Mouse (Mus musculus): ENCODE data around the gene Kcnh6. TPM values are rescaled to one million over a fixed set of nuclear protein-coding genes. Genes with fewer than 3 reads are reported as not detected.
A peak's percentile ranks its signal among the peaks of the same experiment; 100 is the strongest.

Gene Kcnh6
- polyA plus RNA-seq, 1 experiment: 4.3 TPM

GRCm38 (mm10) chr11:106004576-106004975, 3.3 kb upstream of the Kcnh6 start:
- TF ChIP-seq POLR2A (IDR thresholded peaks at IDR 0.05; ENCODE audit: control insufficient read depth, extremely low read depth, insufficient read depth, low read length, poor library complexity) (no peak), CTCF (IDR thresholded peaks at IDR 0.05; ENCODE audit: borderline replicate concordance, control insufficient read depth, extremely low read depth, insufficient read depth, low read length, poor library complexity) (no peak)
- Histone ChIP-seq H3K27ac (ENCODE audit: control insufficient read depth, insufficient read depth, low read length) (no peak overlapping the region), H3K36me3 (ENCODE audit: control insufficient read depth, insufficient read depth, low read length) (no peaks in the 10 kb centered on the region), H3K4me1 (replicated peaks; ENCODE audit: control insufficient read depth, insufficient read depth, low read length) (0 out of 2 replicates have a peak, but pooled peaks cover 3% of the 10 kb centered on the region), H3K4me3 (ENCODE audit: control insufficient read depth, insufficient read depth, low read length) (no peak overlapping the region), H3K27me3 (ENCODE audit: control insufficient read depth, insufficient read depth, low read length) (no peaks in the 10 kb centered on the region)
- WGBS: 94% methylated on average over 1 of the region's 1 CpGs
- no peak for DNase-seq

GRCm38 (mm10) chr11:106005970-106006369, 2.0 kb upstream of the Kcnh6 start:
- Histone ChIP-seq H3K36me3 (ENCODE audit: control insufficient read depth, insufficient read depth, low read length) (no peaks in the 10 kb centered on the region), H3K27ac (ENCODE audit: control insufficient read depth, insufficient read depth, low read length) (no peak overlapping the region), H3K4me3 (ENCODE audit: control insufficient read depth, insufficient read depth, low read length) (no peak overlapping the region), H3K4me1 (replicated peaks; ENCODE audit: control insufficient read depth, insufficient read depth, low read length) (0 out of 2 replicates have a peak, but pooled peaks cover 3% of the 10 kb centered on the region), H3K27me3 (ENCODE audit: control insufficient read depth, insufficient read depth, low read length) (no peaks in the 10 kb centered on the region)
- DNase-seq: no peak
- no peak for TF ChIP-seq POLR2A (IDR thresholded peaks at IDR 0.05; ENCODE audit: control insufficient read depth, extremely low read depth, insufficient read depth, low read length, poor library complexity)
- no peak for TF ChIP-seq CTCF (IDR thresholded peaks at IDR 0.05; ENCODE audit: borderline replicate concordance, control insufficient read depth, extremely low read depth, insufficient read depth, low read length, poor library complexity)
- 67% methylated on average over 5 of the region's 5 CpGs for WGBS

- H3K4me1 ChIP-seq (replicated peaks; ENCODE audit: control insufficient read depth, insufficient read depth, low read length): 0 out of 2 replicates have a peak, but pooled peaks cover 3% of the 10 kb centered on the region
- no peaks in the 10 kb centered on the region for H3K27me3 ChIP-seq (ENCODE audit: control insufficient read depth, insufficient read depth, low read length)
- no peak for DNase-seq
- no peak overlapping the region for H3K27ac ChIP-seq (ENCODE audit: control insufficient read depth, insufficient read depth, low read length)
- TF ChIP-seq CTCF (IDR thresholded peaks at IDR 0.05; ENCODE audit: borderline replicate concordance, control insufficient read depth, extremely low read depth, insufficient read depth, low read length, poor library complexity): no peak
- no peak for TF ChIP-seq POLR2A (IDR thresholded peaks at IDR 0.05; ENCODE audit: control insufficient read depth, extremely low read depth, insufficient read depth, low read length, poor library complexity)
- no peak overlapping the region for H3K4me3 ChIP-seq (ENCODE audit: control insufficient read depth, insufficient read depth, low read length)
- WGBS: 63% methylated on average over 7 of the region's 7 CpGs
- H3K36me3 ChIP-seq (ENCODE audit: control insufficient read depth, insufficient read depth, low read length): no peaks in the 10 kb centered on the region
Measured at GRCm38 (mm10) chr11:106012711-106013110, 4.8 kb downstream of the Kcnh6 start.

GRCm38 (mm10) chr11:106013556-106014225, 5.8 kb downstream of the Kcnh6 start:
- DNase-seq: no peak
- no peak overlapping the region for H3K27ac ChIP-seq (ENCODE audit: control insufficient read depth, insufficient read depth, low read length)
- H3K27me3 ChIP-seq (ENCODE audit: control insufficient read depth, insufficient read depth, low read length): no peaks in the 10 kb centered on the region
- no peak overlapping the region for H3K4me3 ChIP-seq (ENCODE audit: control insufficient read depth, insufficient read depth, low read length)
- WGBS: 77% methylated on average over 11 of the region's 11 CpGs
- no peaks in the 10 kb centered on the region for H3K4me1 ChIP-seq (replicated peaks; ENCODE audit: control insufficient read depth, insufficient read depth, low read length)
- TF ChIP-seq POLR2A (IDR thresholded peaks at IDR 0.05; ENCODE audit: control insufficient read depth, extremely low read depth, insufficient read depth, low read length, poor library complexity) (no peak), CTCF (IDR thresholded peaks at IDR 0.05; ENCODE audit: borderline replicate concordance, control insufficient read depth, extremely low read depth, insufficient read depth, low read length, poor library complexity) (no peak)
- H3K36me3 ChIP-seq (ENCODE audit: control insufficient read depth, insufficient read depth, low read length): no peaks in the 10 kb centered on the region

- H3K4me3 ChIP-seq (ENCODE audit: control insufficient read depth, insufficient read depth, low read length): no peak overlapping the region
- 81% methylated on average over 5 of the region's 5 CpGs for WGBS
- DNase-seq: no peak
Measured at GRCm38 (mm10) chr11:106016440-106016839, 8.5 kb downstream of the Kcnh6 start.

GRCm38 (mm10) chr11:106020051-106020763, 12.3 kb downstream of the Kcnh6 start:
- Histone ChIP-seq H3K4me1 (replicated peaks; ENCODE audit: control insufficient read depth, insufficient read depth, low read length) (peaks cover 10% of the 10 kb centered on the region), H3K27me3 (ENCODE audit: control insufficient read depth, insufficient read depth, low read length) (no peaks in the 10 kb centered on the region), H3K36me3 (ENCODE audit: control insufficient read depth, insufficient read depth, low read length) (no peaks in the 10 kb centered on the region), H3K27ac (ENCODE audit: control insufficient read depth, insufficient read depth, low read length) (no peak overlapping the region), H3K4me3 (ENCODE audit: control insufficient read depth, insufficient read depth, low read length) (peak overlapping the region; percentile 3; the same call in 1 of the 2 replicates)
- TF ChIP-seq CTCF (IDR thresholded peaks at IDR 0.05; ENCODE audit: borderline replicate concordance, control insufficient read depth, extremely low read depth, insufficient read depth, low read length, poor library complexity) (no peak), POLR2A (IDR thresholded peaks at IDR 0.05; ENCODE audit: control insufficient read depth, extremely low read depth, insufficient read depth, low read length, poor library complexity) (no peak)
- 2% methylated on average over 50 of the region's 50 CpGs for WGBS
- DNase-seq: peak; percentile 70

More at GRCm38 (mm10) chr11:106016440-106016839, 8.5 kb downstream of the Kcnh6 start:
- Histone ChIP-seq H3K27ac (ENCODE audit: control insufficient read depth, insufficient read depth, low read length) (no peak overlapping the region), H3K4me1 (replicated peaks; ENCODE audit: control insufficient read depth, insufficient read depth, low read length) (peaks cover 10% of the 10 kb centered on the region), H3K27me3 (ENCODE audit: control insufficient read depth, insufficient read depth, low read length) (no peaks in the 10 kb centered on the region), H3K36me3 (ENCODE audit: control insufficient read depth, insufficient read depth, low read length) (no peaks in the 10 kb centered on the region)
- TF ChIP-seq CTCF (IDR thresholded peaks at IDR 0.05; ENCODE audit: borderline replicate concordance, control insufficient read depth, extremely low read depth, insufficient read depth, low read length, poor library complexity) (no peak), POLR2A (IDR thresholded peaks at IDR 0.05; ENCODE audit: control insufficient read depth, extremely low read depth, insufficient read depth, low read length, poor library complexity) (no peak)

Measured in thymus, adult 2 months (tissue).